Mouse (Mus musculus) neural tube, embryonic 12.5 days (tissue): ENCODE data around the gene Kctd15. TPM values are rescaled to one million over a fixed set of nuclear protein-coding genes. Genes with fewer than 3 reads are reported as not detected.

Source experiments
- ATAC-seq: fragments of 200-750 bp; cut with Nextera tagmentation; 2 replicates; pipeline ENCODE4 v1.8.0; 2017; ENCODE audit warnings: low read depth, mild to moderate bottlenecking, moderate TSS enrichment, moderate library complexity; ENCODE audit not compliant: low FRiP score
- H3K27ac ChIP-seq: fragments of 300-500 bp; sonication (generic); 2 replicates; pipeline ENCODE4 v1.5.1; 2016
- H3K27me3 ChIP-seq: fragments of 300-500 bp; sonication (generic); replicated peaks from 2 replicates; pipeline ENCODE4 v1.6.1; 2016; ENCODE audit warnings: mild to moderate bottlenecking
- H3K36me3 ChIP-seq: fragments of 300-500 bp; sonication (generic); 2 replicates; pipeline ENCODE4 v1.6.1; 2016; ENCODE audit warnings: mild to moderate bottlenecking
- H3K4me1 ChIP-seq: fragments of 300-500 bp; sonication (generic); 2 replicates; pipeline ENCODE4 v1.6.1; 2016
- H3K4me2 ChIP-seq: fragments of 300-500 bp; sonication (generic); replicated peaks from 2 replicates; pipeline ENCODE4 v1.6.1; 2016; ENCODE audit warnings: mild to moderate bottlenecking
- H3K4me3 ChIP-seq: fragments of 300-500 bp; sonication (generic); 2 replicates; pipeline ENCODE4 v1.5.1; 2016
- H3K9ac ChIP-seq: fragments of 300-500 bp; sonication (generic); 2 replicates; pipeline ENCODE4 v1.6.1; 2016; ENCODE audit warnings: mild to moderate bottlenecking
- H3K9me3 ChIP-seq: fragments of 300-500 bp; sonication (generic); 2 replicates; pipeline ENCODE4 v1.6.1; 2016; ENCODE audit warnings: mild to moderate bottlenecking
- WGBS: fragments of 180-500 bp; shearing (Covaris S2); methylation state at CpG from one replicate; pipeline ENCODE4 v1.1.7; 2016; 5-methylcytosine and 5-hydroxymethylcytosine counted together
- polyA plus RNA-seq: library from polyadenylated mRNA; unstranded; fragments of >200 nt; fragmentation: Nextera tagmentation; extraction: Ambion mirVana; gene quantifications from 2 replicates; pipeline ENCODE4 v1.2.1, GENCODE M21; 2016

The Kctd15 gene
- polyA plus RNA-seq = 41.9 and 44.7 TPM in 2 replicates

DNA sequence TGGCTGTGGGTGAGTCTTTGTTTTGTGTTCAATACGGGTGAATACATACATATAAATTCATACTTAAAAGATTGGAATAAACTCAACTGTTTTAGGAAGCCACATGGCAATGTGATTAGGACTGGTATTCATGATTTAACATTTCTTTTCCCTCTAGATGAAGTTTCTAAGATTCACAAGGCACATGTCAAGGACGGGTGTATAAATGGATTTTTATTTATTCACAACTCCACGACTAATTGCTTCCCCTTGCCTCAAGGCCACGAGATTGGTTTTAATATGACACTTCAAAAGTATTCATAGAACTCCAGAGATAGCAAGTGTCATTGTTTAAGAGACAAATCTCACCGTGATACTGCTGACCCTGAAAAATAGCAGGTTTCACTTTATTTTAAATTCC lies at the start of gene Kctd15:
TSS of gene Kctd15 (minus strand) at position 101 of the 400 bp plus-strand sequence.
- H3K4me3 ChIP-seq = peak within 1 kb of the TSS; percentile 79
- peak within 1 kb of the TSS; percentile 97 for H3K9ac ChIP-seq
- no peak for ATAC-seq
- WGBS = 74% methylated on average over 5 of the region's 5 CpGs
- H3K27me3 ChIP-seq = no peaks in the 10 kb centered on the region
- H3K4me1 ChIP-seq = peaks cover 14% of the 10 kb centered on the region
- no peaks in the 10 kb centered on the region for H3K9me3 ChIP-seq
- H3K4me2 ChIP-seq = peak within 1 kb of the TSS; percentile 92
- peak within 1 kb of the TSS; percentile 99; the same call in 1 of the 2 replicates for H3K27ac ChIP-seq
- H3K36me3 ChIP-seq = no peaks in the 10 kb centered on the region

GRCm38 (mm10) chr7:34704401-34704800 lies 47.9 kb upstream of the Kctd15 start:
- Histone ChIP-seq H3K9me3 (no peaks in the 10 kb centered on the region), H3K36me3 (no peaks in the 10 kb centered on the region), H3K27me3 (no peaks in the 10 kb centered on the region), H3K4me2 (no peak overlapping the region), H3K4me1 (peaks cover 7% of the 10 kb centered on the region; the same call in 1 of the 2 replicates), H3K4me3 (no peak overlapping the region), H3K9ac (no peak overlapping the region), H3K27ac (no peak overlapping the region)
- ATAC-seq = no peak
- 39% methylated on average over 4 of the region's 4 CpGs for WGBS

DNA sequence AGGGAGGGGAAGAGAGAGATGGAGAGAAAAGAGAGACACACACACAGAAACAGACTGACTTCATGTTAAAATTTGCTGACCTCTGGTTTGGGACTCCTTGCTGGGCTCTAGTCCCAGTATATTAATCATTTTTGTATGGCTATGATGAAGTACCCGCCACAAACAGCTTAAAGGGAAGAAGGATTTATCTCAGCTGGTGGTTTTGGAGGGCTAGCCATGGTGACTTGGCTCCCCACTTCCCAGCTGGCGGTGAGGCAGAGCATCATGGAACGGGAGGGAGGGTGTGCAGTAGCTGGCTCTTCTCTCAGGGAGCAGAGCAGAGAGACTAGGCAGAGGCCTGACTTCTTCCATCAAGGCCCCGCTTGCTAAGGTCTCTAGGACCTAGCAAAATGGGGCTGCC lies 46.9 kb upstream of the Kctd15 start:
- 59% methylated on average over 4 of the region's 4 CpGs for WGBS
- H3K9ac ChIP-seq = no peak overlapping the region
- H3K27me3 ChIP-seq = no peaks in the 10 kb centered on the region
- H3K4me3 ChIP-seq = no peak overlapping the region
- H3K4me1 ChIP-seq = peaks cover 7% of the 10 kb centered on the region; the same call in 1 of the 2 replicates
- no peaks in the 10 kb centered on the region for H3K9me3 ChIP-seq
- no peak for ATAC-seq
- no peak overlapping the region for H3K4me2 ChIP-seq
- no peaks in the 10 kb centered on the region for H3K36me3 ChIP-seq
- no peak overlapping the region for H3K27ac ChIP-seq

DNA sequence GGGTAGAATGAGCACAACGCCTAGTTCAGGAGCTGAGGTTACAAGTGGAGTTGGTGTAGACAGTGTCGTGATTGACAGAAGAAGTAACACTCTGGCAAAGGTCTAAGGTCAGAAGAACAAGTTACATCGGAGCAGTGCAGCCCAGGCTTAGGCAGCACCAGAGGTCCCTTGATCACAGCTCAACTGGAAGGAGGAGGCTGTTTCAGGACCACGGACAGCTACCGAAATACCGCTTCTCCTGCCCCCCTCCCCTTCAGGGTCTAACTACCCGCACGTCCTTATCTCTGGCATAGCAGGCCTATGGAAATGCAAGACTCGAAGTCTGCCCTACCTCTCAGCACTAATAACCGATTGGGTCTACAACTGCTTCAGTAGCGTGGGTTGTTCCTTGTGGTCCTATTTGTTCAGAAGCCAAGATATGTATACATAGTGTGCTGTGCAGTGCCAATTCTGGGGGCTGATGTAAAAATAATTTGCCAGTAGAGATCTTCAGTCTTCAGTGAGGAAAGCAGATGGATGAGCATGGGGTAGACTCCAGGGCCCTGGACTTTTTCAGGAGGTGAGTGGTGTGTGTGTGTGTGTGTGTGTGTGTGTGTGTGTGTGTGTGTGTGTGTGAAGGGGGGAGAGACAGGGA lies 46.3 kb upstream of the Kctd15 start:
- ATAC-seq = no peak
- H3K36me3 ChIP-seq = no peaks in the 10 kb centered on the region
- H3K27ac ChIP-seq = no peak overlapping the region
- no peak overlapping the region for H3K4me2 ChIP-seq
- no peak overlapping the region for H3K9ac ChIP-seq
- peaks cover 7% of the 10 kb centered on the region; the same call in 1 of the 2 replicates for H3K4me1 ChIP-seq
- 27% methylated on average over 11 of the region's 11 CpGs for WGBS
- H3K4me3 ChIP-seq = no peak overlapping the region
- H3K9me3 ChIP-seq = no peaks in the 10 kb centered on the region
- no peaks in the 10 kb centered on the region for H3K27me3 ChIP-seq

DNA sequence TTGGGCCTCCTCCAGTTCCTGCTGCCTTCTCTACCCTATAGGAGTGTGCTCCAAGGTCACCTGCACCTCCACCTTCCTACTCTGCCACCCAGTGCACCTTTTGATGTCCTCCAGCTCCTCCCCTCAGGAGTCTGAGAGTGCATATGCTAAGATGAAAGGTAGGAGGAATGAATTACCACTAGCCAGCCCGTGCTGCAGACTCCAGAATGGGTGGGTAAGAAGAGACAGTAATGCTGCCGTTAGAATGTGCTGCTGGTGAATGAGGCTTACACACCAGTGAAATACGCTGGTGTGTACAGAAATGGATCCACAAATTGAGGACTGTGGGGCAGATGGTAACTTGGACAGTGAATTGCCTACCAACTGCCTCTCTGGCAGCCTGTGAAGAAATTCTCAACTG lies 43.4 kb upstream of the Kctd15 start:
- peaks cover 15% of the 10 kb centered on the region; the same call in 1 of the 2 replicates for H3K4me1 ChIP-seq
- H3K4me2 ChIP-seq = no peak overlapping the region
- no peak overlapping the region for H3K4me3 ChIP-seq
- H3K36me3 ChIP-seq = no peaks in the 10 kb centered on the region
- no peaks in the 10 kb centered on the region for H3K9me3 ChIP-seq
- WGBS = 69% methylated on average over 3 of the region's 3 CpGs
- H3K9ac ChIP-seq = no peak overlapping the region
- no peak for ATAC-seq
- H3K27ac ChIP-seq = no peak overlapping the region
- no peaks in the 10 kb centered on the region for H3K27me3 ChIP-seq

DNA sequence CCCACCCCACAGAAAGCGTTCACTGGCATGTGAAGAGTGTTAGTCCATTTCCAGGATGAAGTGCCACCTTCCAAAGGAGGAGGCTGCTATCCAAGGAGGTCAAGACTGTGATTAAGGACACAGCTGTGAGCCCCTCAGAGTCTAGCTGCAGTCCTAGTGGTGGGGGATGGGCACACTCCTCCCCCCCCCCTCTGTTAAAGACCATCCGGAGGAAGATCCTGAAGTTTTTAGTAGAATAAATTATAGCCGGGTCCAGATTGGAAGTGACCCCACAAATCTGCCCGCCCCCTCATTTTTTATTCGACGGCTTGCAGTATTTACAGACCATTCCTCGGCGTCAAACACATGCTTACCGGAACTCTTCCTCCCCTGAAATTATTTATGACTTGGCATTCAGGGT lies 41.7 kb upstream of the Kctd15 start:
- H3K9me3 ChIP-seq = no peaks in the 10 kb centered on the region
- no peak overlapping the region for H3K4me3 ChIP-seq
- ATAC-seq = 0 out of 2 replicates have a peak, but pooled peaks have one; percentile 38
- no peaks in the 10 kb centered on the region for H3K27me3 ChIP-seq
- WGBS = 46% methylated on average over 9 of the region's 9 CpGs
- H3K27ac ChIP-seq = no peak overlapping the region
- no peak overlapping the region for H3K4me2 ChIP-seq
- H3K9ac ChIP-seq = no peak overlapping the region
- no peaks in the 10 kb centered on the region for H3K36me3 ChIP-seq
- H3K4me1 ChIP-seq = peaks cover 14% of the 10 kb centered on the region

- 0 out of 2 replicates have a peak, but pooled peaks have one; percentile 42 for ATAC-seq
- H3K9me3 ChIP-seq = no peaks in the 10 kb centered on the region
- H3K4me2 ChIP-seq = no peak overlapping the region
- 56% methylated on average over 9 of the region's 9 CpGs for WGBS
- no peaks in the 10 kb centered on the region for H3K27me3 ChIP-seq
- H3K36me3 ChIP-seq = no peaks in the 10 kb centered on the region
- no peak overlapping the region for H3K9ac ChIP-seq
- H3K27ac ChIP-seq = no peak overlapping the region
- H3K4me3 ChIP-seq = no peak overlapping the region
- peaks cover 30% of the 10 kb centered on the region for H3K4me1 ChIP-seq
Observed at GRCm38 (mm10) chr7:34696086-34696485, 39.6 kb upstream of the Kctd15 start.

DNA sequence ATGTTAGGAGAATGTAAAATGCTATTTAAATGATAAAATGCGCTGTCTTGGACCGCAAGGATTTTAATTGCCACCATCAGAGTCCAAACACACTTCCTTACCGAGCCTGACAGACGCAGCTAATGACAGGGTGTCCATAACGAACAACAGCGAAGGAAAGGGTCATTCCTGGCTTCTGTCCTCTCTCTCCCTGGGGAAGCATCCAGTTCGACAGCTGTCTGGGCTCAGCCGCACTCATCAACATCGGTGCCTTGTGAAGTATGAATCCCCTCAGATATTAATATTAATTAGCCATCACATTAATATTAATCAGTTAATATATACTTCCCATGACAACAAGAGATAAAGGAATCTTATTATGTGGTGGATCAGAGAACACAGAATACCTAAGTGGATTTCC lies 38.4 kb upstream of the Kctd15 start:
- Histone ChIP-seq H3K4me2 (no peak overlapping the region), H3K36me3 (no peaks in the 10 kb centered on the region), H3K27ac (no peak overlapping the region), H3K27me3 (no peaks in the 10 kb centered on the region), H3K4me3 (no peak overlapping the region), H3K9ac (no peak overlapping the region), H3K4me1 (peaks cover 42% of the 10 kb centered on the region), H3K9me3 (no peaks in the 10 kb centered on the region)
- 49% methylated on average over 9 of the region's 9 CpGs for WGBS
- no peak for ATAC-seq

- H3K27ac ChIP-seq = no peak overlapping the region
- H3K27me3 ChIP-seq = no peaks in the 10 kb centered on the region
- 95% methylated on average over 13 of the region's 13 CpGs for WGBS
- peaks cover 49% of the 10 kb centered on the region for H3K4me1 ChIP-seq
- no peak for ATAC-seq
- no peaks in the 10 kb centered on the region for H3K9me3 ChIP-seq
- no peak overlapping the region for H3K4me3 ChIP-seq
- H3K9ac ChIP-seq = no peak overlapping the region
- H3K36me3 ChIP-seq = no peaks in the 10 kb centered on the region
- no peak overlapping the region for H3K4me2 ChIP-seq
Observed at GRCm38 (mm10) chr7:34693916-34694315, 37.4 kb upstream of the Kctd15 start.

DNA sequence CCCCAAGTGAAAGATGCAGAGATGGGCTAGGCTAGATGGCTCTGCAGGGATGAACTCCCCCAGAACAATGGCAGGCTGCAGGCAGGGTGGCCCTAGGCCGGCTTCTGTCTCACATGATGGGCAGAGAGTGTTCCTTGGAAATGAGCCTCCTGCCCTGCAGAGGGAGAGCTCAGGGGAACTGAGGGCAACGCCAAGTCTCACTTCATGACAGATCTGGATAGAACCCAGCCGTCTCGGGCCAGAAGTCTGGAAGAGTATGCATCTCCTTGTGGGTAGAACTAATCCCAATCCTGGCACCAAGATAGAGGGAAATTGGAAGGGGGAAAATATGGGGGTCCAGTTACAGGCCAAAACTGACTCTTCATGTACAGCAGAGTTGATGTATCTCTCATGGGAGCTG lies 36.5 kb upstream of the Kctd15 start:
- Histone ChIP-seq H3K9me3 (no peaks in the 10 kb centered on the region), H3K36me3 (no peaks in the 10 kb centered on the region), H3K4me1 (peaks cover 50% of the 10 kb centered on the region), H3K9ac (no peak overlapping the region), H3K4me2 (no peak overlapping the region), H3K27ac (0 out of 2 replicates have a peak overlapping the region, but pooled peaks have one; percentile 7), H3K27me3 (no peaks in the 10 kb centered on the region), H3K4me3 (no peak overlapping the region)
- ATAC-seq = no peak
- 68% methylated on average over 4 of the region's 4 CpGs for WGBS

GRCm38 (mm10) chr7:34690111-34690510 lies 33.6 kb upstream of the Kctd15 start:
- Histone ChIP-seq H3K4me1 (peaks cover 52% of the 10 kb centered on the region), H3K27me3 (no peaks in the 10 kb centered on the region), H3K36me3 (no peaks in the 10 kb centered on the region), H3K9me3 (no peaks in the 10 kb centered on the region), H3K4me2 (no peak overlapping the region), H3K4me3 (no peak overlapping the region), H3K27ac (no peak overlapping the region), H3K9ac (no peak overlapping the region)
- WGBS = 54% methylated on average over 13 of the region's 13 CpGs
- ATAC-seq = no peak

DNA sequence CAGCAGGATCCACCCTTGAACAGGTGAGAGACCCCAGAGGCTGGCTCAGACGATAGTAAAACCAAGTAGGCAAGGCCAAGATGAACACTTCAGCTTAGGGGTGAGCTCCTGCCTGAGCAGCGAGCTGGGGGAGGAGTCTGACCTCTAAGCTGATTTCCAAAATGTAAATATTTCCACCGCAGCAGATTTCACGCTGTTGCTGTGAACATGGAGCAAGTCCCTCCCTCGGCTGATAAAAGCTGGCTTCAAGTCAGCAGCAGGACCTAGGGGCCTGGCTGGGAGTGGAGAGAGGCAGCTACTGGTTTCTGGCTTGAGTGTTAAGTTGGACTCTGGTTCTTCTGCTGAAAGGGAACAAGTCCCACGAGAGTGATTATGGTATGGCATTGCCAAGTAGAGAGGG lies 32.5 kb upstream of the Kctd15 start:
- Histone ChIP-seq H3K9me3 (no peaks in the 10 kb centered on the region), H3K4me1 (peaks cover 48% of the 10 kb centered on the region)
- 46% methylated on average over 6 of the region's 6 CpGs for WGBS

DNA sequence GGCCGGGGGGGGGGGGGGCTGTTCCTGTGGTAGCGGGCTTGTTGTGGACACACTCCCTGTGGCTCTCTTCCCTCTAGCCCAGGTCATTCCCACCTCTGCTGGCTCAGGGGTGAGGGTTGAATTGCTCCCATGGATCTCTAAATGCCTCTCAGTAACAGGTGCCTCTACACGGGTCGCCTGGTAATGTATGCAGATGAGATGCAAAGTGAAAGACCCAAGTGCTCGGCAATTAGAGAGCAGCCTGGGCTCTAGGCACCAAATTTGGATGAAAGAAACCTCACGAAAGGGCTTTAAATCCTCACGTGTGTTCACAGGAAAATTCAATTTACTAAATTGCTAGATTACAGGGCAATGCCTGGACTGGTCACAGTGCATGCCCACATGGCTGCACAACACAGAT lies 29.3 kb upstream of the Kctd15 start:
- no peak overlapping the region for H3K4me3 ChIP-seq
- H3K27ac ChIP-seq = no peak overlapping the region
- 39% methylated on average over 7 of the region's 7 CpGs for WGBS
- no peaks in the 10 kb centered on the region for H3K27me3 ChIP-seq
- no peaks in the 10 kb centered on the region for H3K9me3 ChIP-seq
- no peaks in the 10 kb centered on the region for H3K36me3 ChIP-seq
- no peak overlapping the region for H3K9ac ChIP-seq
- peaks cover 28% of the 10 kb centered on the region for H3K4me1 ChIP-seq
- no peak for ATAC-seq
- no peak overlapping the region for H3K4me2 ChIP-seq

More for the DNA sequence above, 32.5 kb upstream of the Kctd15 start:
- no peak for ATAC-seq
- Histone ChIP-seq H3K36me3 (no peaks in the 10 kb centered on the region), H3K4me2 (no peak overlapping the region), H3K27me3 (no peaks in the 10 kb centered on the region), H3K27ac (no peak overlapping the region), H3K4me3 (no peak overlapping the region), H3K9ac (no peak overlapping the region)
